Mouse (Mus musculus) frontal cortex, postnatal 10 days (tissue): ENCODE measurements around the gene Rab14.

Experiments
- DNase-seq, 2 experiments: peaks; one replicate each; pipeline ENCODE4 v3.0.0; 2022; ENCODE audit warnings: low spot score in 2 of 2, mixed read lengths in 1 of 2

The Rab14 gene

DNA sequence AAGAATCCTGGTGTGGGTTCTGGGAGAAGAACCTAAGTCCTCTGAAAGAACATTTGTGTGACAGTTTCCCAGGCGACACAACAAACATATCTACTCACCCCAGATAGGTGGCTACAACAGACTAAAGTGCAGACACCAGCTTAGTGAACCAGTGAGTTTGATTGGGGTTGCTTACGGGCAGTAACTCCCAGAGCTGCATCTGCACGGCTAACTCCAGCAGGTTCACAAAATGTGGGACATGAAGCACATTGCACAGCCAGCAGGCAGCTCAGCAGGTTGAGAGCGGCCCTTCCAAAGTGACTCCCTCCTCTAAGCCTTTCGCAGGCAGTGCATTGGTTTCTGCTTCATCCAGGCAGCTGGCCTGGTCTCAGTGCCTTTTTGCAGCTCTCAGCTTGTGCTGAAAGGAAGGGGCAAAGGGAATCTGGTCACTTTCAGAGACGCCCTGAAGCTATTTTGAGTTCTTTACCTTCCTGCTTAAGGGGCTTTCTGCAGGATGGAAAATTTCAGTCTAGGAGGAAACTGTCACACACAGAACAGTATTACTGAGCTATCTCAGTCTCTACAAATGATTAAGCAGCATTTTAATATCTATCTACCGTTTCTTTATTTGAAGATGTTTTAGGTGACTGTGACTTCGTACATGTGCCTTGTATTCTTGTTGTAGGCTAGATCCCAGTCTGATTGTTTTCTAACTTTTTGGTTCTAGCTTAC is 46.9 kb downstream of the Rab14 start:
- no peak for DNase-seq

GRCm38 (mm10) chr2:35153179-35153578 is 47.7 kb downstream of the Rab14 start:
- no peak for DNase-seq

GRCm38 (mm10) chr2:35151303-35151882 is 49.5 kb downstream of the Rab14 start:
- DNase-seq, result no peak

DNA sequence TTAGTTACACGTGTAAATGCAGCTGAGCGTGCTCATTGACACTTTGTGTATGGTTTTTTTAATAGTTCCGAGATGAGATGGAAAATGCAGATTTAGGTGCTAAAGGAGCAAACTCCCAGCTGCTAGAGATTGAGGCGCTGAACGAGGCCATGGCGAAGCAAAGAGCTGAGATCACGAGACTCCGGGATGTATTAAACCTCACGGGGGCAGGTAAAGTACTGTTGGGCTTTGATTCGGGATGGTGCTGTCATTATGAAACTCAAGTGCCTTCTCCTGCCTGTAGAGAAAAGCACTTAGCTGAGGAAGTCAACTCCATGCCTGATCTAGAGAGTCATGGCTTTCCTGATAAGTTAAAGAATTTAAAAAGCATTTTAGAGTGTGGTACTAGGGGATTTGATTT is 52.1 kb downstream of the Rab14 start:
- no peak for DNase-seq

- DNase-seq, result no peak
These were observed 59.2 kb downstream of the Rab14 start for GRCm38 (mm10) chr2:35141673-35142072.

GRCm38 (mm10) chr2:35138576-35138975 is 62.3 kb downstream of the Rab14 start:
- DNase-seq, result no peak

DNA sequence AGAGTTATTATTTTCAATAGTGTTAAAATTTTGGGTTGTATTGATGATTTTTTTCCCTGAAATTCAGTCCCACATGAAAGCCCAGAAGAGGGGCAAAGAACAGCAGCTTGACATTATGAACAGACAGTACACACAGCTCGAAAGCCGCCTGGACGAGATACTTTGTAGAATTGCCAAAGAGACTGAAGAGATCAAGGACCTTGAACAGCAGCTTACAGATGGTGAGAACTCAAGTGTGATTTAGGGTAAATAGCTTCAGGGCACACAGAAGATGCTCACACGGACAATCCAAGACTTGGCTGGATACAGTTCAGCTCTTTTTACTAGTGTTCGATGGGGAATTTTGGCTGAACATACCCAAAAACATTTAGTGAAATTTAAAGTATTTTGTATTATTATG is 67.0 kb downstream of the Rab14 start:
- DNase-seq, result no peak

DNA sequence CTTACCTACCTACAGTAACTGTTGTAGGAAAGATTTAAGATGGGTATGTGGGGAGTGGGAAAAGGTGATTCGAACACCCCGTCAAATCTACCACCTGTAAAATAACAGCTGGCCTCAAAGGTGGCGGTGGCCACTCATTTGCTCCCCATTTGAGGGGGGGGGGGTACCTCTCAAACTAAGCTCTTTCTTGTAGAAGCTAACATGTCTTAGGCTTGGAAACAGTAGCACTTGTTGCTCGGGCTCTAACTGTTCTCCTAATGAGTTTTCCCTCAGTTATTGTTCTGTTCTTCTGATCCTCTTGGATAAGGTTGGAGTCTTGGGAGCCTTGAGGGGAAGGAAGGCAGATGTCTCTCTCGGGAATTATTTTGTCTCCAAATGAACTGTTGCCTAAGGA is 68.3 kb downstream of the Rab14 start:
- DNase-seq, result no peak

GRCm38 (mm10) chr2:35131991-35132661 is 68.8 kb downstream of the Rab14 start:
- peak; percentile 90 for DNase-seq

DNA sequence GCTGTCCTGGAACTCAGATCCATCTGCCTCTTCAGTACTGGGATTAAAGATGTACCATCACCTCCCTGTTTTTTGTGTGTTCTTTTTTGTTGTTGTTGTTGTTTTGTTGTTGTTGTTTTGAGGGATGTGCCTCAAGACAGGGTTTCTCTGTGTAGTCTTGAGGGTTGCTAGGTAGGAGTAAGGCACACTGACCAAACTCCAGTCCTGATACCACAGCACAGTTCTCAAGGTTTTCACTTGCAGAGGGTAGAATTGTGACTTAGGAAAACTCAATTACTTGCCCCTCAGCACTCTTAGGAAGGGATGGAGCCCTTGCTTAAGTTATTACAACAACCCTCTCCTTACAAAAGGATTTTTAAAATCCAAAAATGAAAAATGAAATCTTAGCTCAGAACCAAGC is 69.4 kb downstream of the Rab14 start:
- DNase-seq, result no peak
